Mouse (Mus musculus) liver, postnatal 0 days (tissue): ENCODE measurements around the gene Srsf5.

Experiments
- CTCF ChIP-seq: sonication (generic); IDR thresholded peaks from 2 replicates; pipeline ENCODE4 v1.5.1; 2016; ENCODE audit warnings: antibody characterized with exemption, low read depth
- EP300 ChIP-seq: IDR thresholded peaks from 2 replicates; pipeline ENCODE4 v1.6.1; 2016; ENCODE audit warnings: antibody characterized with exemption, low read depth, mild to moderate bottlenecking

DNA sequence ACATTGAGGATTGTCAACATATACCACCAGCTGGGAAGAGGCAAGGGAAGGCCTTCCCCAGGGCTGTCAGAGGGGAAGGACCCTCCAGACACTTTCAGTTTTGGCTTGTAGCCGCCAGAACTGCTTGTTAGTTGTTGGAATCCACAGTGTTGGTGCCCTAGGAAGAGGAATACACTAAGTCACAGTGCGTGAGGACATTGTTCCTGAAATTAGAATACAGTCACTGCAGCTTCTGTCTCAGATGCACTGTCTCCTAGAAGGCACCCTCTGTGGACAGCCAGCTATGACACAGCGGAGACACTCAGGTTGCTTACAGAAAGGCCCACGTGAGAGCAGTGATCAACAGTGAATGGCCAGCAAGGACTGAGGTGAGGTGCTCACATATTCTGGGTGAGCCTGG, 6.1 kb upstream of the Srsf5 start:
- no peak for TF ChIP-seq CTCF
- no peak for TF ChIP-seq EP300
